Mouse (Mus musculus) layer of hippocampus, postnatal 14 days (tissue): ENCODE data around the gene Ifrd2. TPM values are rescaled to one million over a fixed set of nuclear protein-coding genes. Genes with fewer than 3 reads are reported as not detected.
"Not testable (repeated sequence)": the region's sequence is repeated elsewhere in the genome, so short reads cannot be mapped to it uniquely, and the experiment has no call there.

Experiments used
- DNase-seq, 2 experiments: peaks; one replicate each; pipeline ENCODE4 v3.0.0; 2021 to 2022; ENCODE audit warnings: low spot score in 2 of 2, mixed read lengths in 1 of 2
- total RNA-seq, 2 experiments: library from RNA; stranded (reverse); gene quantifications; 2 replicates each; pipeline ENCODE4 v1.2.3; 2021

Ifrd2 gene
- total RNA-seq, 2 experiments from 2014 or later: 12.1 to 13.0 TPM

DNA sequence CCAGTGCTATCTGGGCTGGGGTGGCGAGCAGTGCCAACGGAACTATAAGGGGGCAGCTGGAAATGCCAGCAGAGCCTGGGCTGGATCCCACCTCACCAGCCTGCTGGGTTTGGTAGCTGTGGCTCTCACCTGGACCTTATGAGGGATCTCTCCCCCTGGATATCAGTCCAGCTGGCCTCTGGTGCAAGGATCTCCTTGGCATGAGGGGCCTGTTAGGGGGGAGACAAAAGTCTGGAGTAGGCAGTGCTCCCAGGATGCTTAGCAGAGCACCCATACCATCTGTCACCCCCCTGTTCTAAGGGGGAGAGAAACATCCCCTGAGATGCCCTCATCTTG is 15.1 kb upstream of the Ifrd2 start:
- DNase-seq: no peak

- DNase-seq: not testable (repeated sequence)
Measured at GRCm38 (mm10) chr9:107573774-107574173, 13.7 kb upstream of the Ifrd2 start.

- DNase-seq: no peak
Measured at GRCm38 (mm10) chr9:107575579-107576356, 11.7 kb upstream of the Ifrd2 start.

GRCm38 (mm10) chr9:107576357-107577107 is 10.9 kb upstream of the Ifrd2 start, which contains the start of gene Hyal1:
Hyal1 (plus strand) TSS chr9:107576927.
- DNase-seq: peak in 1 of 2 experiments; percentile 51

GRCm38 (mm10) chr9:107577871-107578270 is 9.6 kb upstream of the Ifrd2 start:
- DNase-seq: no peak

DNA sequence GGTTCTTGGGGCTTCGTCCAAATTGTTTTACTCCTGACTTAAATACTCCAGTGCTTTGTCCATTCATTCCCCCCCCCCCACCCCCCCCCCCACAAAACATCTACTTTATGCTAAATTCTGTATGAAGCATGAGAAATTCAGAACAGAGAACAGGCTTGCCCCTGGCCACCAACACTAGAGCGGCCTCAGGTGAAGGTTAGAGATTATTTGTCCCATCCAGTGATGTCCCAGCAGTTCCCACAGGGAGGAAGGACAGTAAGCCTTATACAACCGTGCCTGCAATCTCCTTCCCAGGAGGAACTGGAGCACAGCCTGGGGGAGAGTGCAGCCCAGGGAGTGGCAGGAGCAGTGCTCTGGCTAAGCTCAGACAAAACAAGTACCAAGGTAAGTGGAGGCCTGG is 8.9 kb upstream of the Ifrd2 start, which contains the start of gene Naa80:
Naa80 (plus strand) TSS at position 301 of the 400 bp plus-strand sequence.
- DNase-seq: no peak

DNA sequence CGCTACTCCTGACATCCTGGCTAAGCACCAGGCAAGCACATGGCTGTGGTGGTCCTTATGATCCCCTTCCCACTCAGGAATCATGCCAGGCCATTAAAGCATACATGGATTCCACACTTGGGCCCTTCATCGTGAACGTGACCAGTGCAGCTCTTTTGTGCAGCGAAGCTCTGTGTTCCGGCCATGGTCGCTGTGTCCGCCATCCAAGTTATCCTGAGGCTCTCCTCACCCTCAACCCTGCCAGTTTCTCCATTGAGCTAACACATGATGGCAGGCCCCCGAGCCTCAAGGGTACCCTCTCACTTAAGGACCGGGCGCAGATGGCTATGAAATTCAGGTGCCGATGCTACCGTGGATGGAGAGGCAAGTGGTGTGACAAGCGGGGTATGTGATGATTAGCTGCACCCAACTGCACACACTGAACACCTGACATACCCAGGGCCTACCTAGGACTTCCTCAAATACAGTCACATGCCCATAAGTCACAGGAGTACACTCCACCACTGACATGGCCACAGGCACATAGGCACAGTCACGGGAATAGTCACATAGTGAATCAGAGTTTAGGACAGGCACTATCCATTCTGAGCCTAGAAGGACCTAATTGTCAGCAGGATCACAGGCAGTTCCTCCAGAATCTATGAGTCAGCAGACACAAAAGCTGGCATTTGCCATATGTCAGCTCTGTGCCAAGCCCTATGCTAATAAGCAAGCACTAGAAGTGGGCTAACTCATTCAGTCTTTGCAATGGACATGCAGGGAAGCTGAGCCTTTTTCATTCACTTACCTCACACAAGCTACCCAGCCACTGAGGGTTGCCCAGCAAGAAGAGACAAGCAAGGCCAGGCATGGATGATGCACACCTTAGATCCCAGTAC is 8.2 kb upstream of the Ifrd2 start:
- DNase-seq: no peak

DNA sequence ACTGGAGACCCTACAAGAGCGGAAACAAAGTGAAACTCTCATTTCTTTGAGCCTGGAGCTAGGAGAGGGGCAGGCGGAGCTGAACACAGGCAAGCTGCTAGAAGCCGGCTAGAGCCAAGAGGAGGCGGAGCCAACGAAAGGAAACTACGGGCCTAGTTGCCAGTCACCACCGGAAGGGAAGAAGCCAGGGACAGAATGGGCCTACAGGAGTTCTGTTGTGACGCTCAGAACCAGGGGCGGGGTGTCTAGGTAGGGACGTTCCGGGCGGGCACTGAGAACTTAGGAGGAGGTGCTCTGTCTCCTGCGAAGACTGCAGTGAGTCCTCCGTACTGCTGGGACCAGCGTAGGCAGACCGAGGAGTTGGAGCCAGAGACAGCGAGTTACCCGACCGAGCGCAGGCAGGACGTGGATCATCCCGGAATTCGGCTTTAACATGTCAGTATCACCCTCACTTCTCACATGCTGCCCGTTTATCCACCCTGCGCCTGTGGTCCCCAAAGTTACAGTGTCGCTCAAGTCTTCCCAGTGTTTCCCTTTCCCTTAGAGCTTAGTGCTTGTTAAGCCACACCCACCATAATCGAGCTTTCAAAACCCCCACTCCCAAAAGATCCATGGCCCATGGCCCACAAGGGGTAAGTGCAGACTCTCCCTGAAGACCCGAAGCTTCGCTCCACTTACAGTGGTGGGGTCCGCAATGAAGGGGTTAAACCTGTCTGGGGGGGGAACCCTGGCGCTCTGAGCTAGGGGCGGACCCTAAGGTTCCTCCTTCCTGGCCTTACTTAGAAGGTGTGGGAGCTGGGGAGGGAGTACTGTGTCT is 6.7 kb upstream of the Ifrd2 start, which contains the start of gene Hyal3:
Hyal3 (plus strand) TSS at position 318 of the 817 bp plus-strand sequence.
- peak; percentile 84 to 92 for DNase-seq

DNA sequence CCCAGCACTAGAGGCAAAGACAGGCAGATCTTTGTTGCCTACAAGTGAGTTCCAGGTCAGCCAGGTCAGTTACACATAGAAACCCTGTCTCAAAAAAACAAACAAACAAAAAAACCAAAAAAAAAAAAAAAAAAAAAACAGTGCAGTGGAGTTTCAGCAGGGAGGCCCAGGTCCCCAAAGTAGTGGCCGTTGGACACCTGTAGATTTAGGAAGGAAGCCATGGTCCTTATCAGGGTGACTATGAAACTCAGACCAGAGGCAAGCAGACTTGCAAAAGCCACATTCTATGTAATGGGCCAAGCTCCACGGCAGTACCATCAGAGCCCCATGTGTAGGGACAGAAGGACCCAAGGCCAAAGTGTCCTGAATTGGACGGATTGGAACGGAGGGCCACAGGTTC is 5.9 kb upstream of the Ifrd2 start:
- DNase-seq: no peak

DNA sequence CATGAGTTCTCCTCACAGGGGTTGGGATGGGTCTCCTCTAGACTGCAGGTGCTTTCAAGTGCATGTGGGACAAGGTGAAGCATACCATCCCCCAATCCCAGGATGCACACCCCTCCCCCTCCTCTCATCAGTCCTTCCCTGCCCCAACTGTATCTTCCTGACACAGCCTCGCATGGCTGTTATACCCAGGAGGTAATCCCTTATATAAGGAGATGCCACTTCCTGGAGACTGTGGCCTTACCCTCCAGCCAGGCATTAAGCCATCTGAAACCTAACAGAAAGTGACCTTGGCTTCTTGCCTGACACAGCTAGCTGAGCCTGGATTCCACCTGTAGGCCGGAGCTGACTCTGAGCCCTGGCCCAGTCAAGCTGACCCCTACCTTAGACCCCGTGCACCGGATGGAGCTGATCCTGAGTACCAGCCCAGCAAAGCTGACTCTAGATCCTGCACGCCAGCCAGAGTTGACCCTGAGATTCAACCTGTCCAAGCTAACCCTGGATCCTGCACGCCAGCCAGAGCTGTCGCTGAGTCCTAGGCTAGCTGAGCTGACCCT is 4.9 kb upstream of the Ifrd2 start:
- DNase-seq: no peak

DNA sequence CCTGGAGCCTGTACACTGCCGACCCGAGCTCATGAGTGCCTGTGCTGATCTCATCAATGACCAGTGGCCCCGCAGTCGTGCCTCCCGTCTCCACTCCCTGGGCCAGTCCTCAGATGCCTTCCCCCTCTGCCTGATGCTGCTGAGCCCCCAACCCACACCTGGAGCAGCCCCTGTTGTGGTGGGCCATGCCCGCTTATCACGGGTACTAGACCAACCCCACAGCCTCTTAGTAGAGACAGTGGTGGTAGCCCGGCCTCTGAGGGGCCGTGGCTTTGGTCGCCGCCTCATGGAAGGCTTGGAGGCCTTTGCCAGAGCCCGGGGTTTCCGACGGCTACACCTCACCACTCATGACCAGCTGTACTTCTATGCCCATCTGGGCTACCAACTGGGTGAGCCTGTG is 4.3 kb upstream of the Ifrd2 start:
- no peak for DNase-seq

DNA sequence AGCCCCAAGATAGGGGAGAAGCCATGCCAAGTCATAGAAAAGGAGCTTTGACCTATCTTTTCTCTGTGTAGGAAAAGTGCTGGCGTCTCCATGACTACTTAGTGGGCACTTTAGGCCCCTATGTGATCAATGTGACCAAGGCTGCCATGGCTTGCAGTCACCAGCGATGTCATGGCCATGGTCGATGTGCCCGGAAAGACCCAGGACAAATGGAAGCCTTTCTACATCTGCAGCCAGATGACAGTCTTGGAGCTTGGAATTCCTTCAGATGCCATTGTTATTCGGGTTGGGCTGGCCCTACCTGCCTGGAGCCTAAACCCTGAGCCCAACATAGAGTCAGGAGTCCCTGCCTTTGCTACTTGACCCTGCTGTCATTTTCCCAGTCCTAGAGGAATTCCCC is 938 bp upstream of the Ifrd2 start:
- no peak for DNase-seq

DNA sequence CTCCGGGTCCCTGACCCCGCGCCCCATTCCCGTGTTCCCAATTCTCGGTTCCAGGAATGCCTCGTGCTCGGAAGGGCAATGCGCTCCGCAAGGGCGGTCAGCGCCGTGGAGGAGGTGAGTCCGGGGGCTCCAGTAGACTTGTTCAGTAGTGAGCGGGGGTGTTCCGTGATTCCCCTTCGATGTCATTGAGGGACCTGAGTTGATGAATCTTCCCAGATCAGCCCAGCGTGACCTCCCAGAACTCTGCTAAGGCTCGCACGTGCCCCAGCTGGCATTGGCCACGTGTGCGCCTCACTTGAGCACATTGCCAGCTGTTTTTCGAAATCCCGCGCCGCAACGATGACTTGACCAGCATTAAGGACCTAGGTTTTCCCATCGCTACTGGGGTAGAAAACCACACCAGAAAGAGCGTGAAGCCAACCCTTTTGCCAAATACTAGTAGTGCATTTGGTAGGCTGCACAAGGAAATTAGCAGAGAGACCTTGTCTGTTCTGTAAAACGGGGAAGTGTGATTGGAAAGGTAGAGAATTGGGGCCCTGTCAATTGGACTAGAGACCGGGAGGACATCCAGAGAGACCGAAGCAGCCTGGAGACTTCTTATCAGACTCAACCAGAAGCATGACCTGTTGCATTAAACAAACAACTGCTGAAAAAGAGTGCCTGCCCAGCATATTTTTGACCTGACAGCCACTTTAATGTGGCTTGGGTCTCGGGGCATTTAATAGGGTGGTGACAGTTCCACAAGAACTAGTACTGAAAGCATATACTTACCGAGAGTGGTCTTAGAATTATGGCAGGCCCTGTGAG is 594 bp downstream of the Ifrd2 start:
- no peak for DNase-seq

GRCm38 (mm10) chr9:107590058-107590772 is 2.8 kb downstream of the Ifrd2 start:
- no peak for DNase-seq

DNA sequence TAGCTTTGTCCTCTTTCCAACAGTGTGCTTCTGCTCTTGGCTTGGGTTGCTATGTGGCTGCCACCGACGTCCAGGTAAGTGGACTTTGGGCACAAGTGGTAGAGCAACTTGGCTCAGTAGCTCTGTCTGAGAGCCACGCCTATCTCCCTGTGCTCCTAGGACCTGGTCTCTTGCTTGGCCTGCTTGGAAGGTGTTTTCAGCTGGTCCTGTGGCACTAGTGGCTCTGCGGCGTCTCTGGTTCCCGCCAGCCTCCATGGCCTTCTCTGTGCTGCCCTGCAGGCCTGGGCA is 3.3 kb downstream of the Ifrd2 start:
- DNase-seq: no peak

DNA sequence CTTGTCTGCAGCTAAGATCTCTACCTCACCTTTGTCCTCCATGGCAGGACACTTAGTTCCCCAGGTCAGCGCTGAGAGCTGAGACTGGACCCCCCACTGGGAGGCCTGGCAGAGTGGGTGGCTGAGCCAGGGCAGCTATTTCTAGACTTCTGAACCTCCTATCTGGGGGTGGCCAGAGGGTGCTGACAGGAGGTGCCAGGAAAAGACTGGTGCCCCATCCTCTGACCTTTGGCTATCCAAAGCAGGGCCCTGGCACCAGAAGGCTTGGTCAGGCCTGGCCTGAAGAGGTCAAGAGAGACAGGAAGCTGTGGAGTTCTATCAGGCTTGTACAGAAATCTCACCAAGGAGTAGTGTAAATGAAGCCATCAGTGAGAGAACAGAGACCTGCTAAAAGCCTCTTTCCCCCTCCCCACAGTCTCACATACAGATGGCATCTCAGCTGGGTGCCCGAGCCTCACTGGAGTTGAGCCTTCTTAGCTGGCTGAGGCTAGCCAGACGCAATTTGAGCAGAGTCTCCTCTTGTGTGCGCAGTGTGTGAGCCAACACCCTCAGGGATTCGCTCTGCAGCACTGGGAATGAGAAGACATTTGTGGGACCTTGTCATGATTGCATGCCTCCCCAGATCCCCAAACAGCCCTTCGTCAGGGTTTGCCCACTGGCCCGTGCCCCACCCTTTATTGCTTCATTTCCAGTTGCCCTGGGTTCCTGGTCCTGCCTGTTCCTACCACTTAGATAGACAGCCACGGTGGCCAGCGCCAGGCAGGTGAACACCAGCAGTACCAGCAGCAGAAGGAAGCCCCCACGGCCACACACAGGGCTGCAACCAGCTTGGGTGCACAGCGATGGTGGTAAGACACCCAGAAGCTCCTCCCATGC is 5.9 kb downstream of the Ifrd2 start:
- DNase-seq: no peak

DNA sequence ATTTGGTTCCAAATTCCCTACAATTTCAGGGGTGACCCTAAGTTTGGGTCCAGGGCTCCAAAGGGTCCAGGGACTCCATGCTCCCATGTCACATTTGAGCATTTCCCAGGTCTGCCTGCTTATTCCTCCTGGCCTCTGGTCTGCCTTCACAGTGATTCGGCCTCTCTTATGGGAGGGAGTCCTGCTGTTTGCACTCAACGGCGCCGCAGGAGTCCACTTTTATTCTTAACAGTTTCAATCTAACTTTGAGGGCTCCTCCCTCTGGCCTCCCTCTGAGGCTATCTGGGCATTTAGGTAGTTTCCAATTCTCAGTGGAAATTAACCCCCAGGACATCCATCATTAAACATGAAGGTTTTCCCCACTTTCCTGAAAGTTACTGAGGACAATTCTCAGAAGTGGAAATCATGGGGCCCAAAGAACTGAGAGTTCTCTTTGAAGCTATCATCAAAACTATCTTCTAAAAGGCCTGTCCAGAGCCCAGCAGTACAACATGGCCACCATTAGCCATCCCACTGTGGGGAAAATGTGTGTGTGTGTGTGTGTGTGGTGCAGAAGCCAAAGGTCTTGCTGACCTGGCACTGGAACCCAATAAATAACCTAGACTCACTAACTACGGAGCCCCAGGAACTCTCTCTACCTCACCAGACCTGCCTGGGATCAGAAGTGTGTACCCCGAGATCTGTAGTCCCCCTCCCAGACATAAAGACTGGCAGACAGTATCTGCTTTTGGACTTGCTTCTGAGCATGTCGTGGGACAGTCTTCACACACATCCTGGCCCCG is 7.0 kb downstream of the Ifrd2 start:
- DNase-seq: no peak
